Mouse (Mus musculus) heart, adult 2 months (tissue): Measurements from ENCODE around the gene Daam2. TPM values are rescaled to one million over a fixed set of nuclear protein-coding genes. Genes with fewer than 3 reads are reported as not detected.
"Not testable (repeated sequence)": the region's sequence is repeated elsewhere in the genome, so short reads cannot be mapped to it uniquely, and the experiment has no call there.

Source experiments
- DNase-seq, 2 experiments: peaks; one replicate each; pipeline ENCODE4 v3.0.0; 2021
- H3K27ac ChIP-seq: fragments of 200-600 bp; 2 replicates; pipeline ENCODE4 v1.8.1; 2022
- H3K27me3 ChIP-seq: fragments of 200-500 bp; 2 replicates; pipeline ENCODE4 v1.6.1; 2012; ENCODE audit warnings: mild to moderate bottlenecking, low read length, inconsistent platforms, mixed read lengths; ENCODE audit not compliant: control insufficient read depth, insufficient read depth
- H3K36me3 ChIP-seq: fragments of 200-500 bp; 2 replicates; pipeline ENCODE4 v1.6.1; 2012; ENCODE audit warnings: low read length, inconsistent platforms; ENCODE audit not compliant: control insufficient read depth, insufficient read depth
- H3K4me1 ChIP-seq: fragments of 200-500 bp; 2 replicates; pipeline ENCODE4 v1.6.1; 2011; ENCODE audit warnings: low read length; ENCODE audit not compliant: control insufficient read depth, insufficient read depth
- H3K4me3 ChIP-seq: fragments of 200-600 bp; 2 replicates; pipeline ENCODE4 v1.8.1; 2022
- H3K79me2 ChIP-seq: fragments of 200-500 bp; replicated peaks from 2 replicates; pipeline ENCODE4 v1.6.1; 2012; ENCODE audit warnings: mild to moderate bottlenecking, inconsistent platforms, low read length, moderate library complexity, mixed read lengths; ENCODE audit not compliant: control insufficient read depth, insufficient read depth
- H3K9ac ChIP-seq: fragments of 200-500 bp; 2 replicates; pipeline ENCODE4 v1.6.1; 2012; ENCODE audit warnings: low read depth, mild to moderate bottlenecking, control low read depth, inconsistent platforms, low read length, mixed read lengths
- CTCF ChIP-seq: fragments of 200-600 bp; IDR thresholded peaks from 2 replicates; pipeline ENCODE4 v1.8.1; 2022; ENCODE audit warnings: antibody characterized with exemption, mild to moderate bottlenecking, moderate library complexity
- EP300 ChIP-seq: fragments of 200-500 bp; IDR thresholded peaks from 2 replicates; pipeline ENCODE4 v1.6.1; 2011; ENCODE audit warnings: low read depth, low read length, control low read depth; ENCODE audit not compliant: insufficient read depth
- POLR2A ChIP-seq: fragments of 200-500 bp; IDR thresholded peaks from 2 replicates; pipeline ENCODE4 v1.6.1; 2011; ENCODE audit warnings: mild to moderate bottlenecking, low read depth, low read length, control low read depth; ENCODE audit not compliant: insufficient read depth
- WGBS: fragments of 180-500 bp; shearing (Covaris S2); methylation state at CpG from one replicate; pipeline ENCODE4 v1.1.7; 2018; 5-methylcytosine and 5-hydroxymethylcytosine counted together
- intact Hi-C: fragments of 180-260 bp; cut with DNase I; formaldehyde crosslinking; loops from one replicate; pipeline ENCODE4 v1.15.1; 2025
- polyA plus RNA-seq: library from polyadenylated mRNA; depleted of rRNA; stranded (reverse); fragments of >200 nt; gene quantifications from 2 replicates; pipeline ENCODE4 v1.2.3, GENCODE M21; 2012
- total RNA-seq, 2 experiments: library from RNA; stranded (reverse); gene quantifications; 2 replicates each; pipeline ENCODE4 v1.2.3; 2021

The Daam2 gene
- total and polyA plus RNA-seq, 3 experiments, result 4.0 to 8.8 (median 6.4) TPM

- no peaks in the 10 kb centered on the region for H3K36me3 ChIP-seq
- 66% methylated on average over 4 of the region's 4 CpGs for WGBS
Measured at GRCm38 (mm10) chr17:49456334-49456733, 107.8 kb downstream of the Daam2 start.

GRCm38 (mm10) chr17:49450922-49451321 is 113.2 kb downstream of the Daam2 start:
- Histone ChIP-seq H3K79me2 (no peaks in the 10 kb centered on the region), H3K36me3 (no peaks in the 10 kb centered on the region), H3K27ac (no peak overlapping the region), H3K9ac (no peak overlapping the region), H3K4me1 (0 out of 2 replicates have a peak, but pooled peaks cover 2% of the 10 kb centered on the region), H3K27me3 (no peaks in the 10 kb centered on the region), H3K4me3 (no peak overlapping the region)
- intact Hi-C loops, result no loop called here
- TF ChIP-seq POLR2A (no peak), CTCF (no peak), EP300 (no peak)
- 57% methylated on average over 6 of the region's 6 CpGs for WGBS
- no peak for DNase-seq

More at GRCm38 (mm10) chr17:49456334-49456733, 107.8 kb downstream of the Daam2 start:
- H3K4me3 ChIP-seq, result no peak overlapping the region
- no peak for DNase-seq
- TF ChIP-seq EP300 (no peak), POLR2A (no peak), CTCF (no peak)
- intact Hi-C loops, result no loop called here
- no peaks in the 10 kb centered on the region for H3K79me2 ChIP-seq
- no peak overlapping the region for H3K9ac ChIP-seq
- no peak overlapping the region for H3K27ac ChIP-seq
- H3K4me1 ChIP-seq, result no peaks in the 10 kb centered on the region
- no peaks in the 10 kb centered on the region for H3K27me3 ChIP-seq

GRCm38 (mm10) chr17:49449230-49449608 is 114.9 kb downstream of the Daam2 start:
- TF ChIP-seq POLR2A, result no peak
- no peak for TF ChIP-seq EP300
- TF ChIP-seq CTCF, result no peak
- Histone ChIP-seq H3K4me1 (0 out of 2 replicates have a peak, but pooled peaks cover 2% of the 10 kb centered on the region), H3K36me3 (no peaks in the 10 kb centered on the region), H3K27me3 (no peaks in the 10 kb centered on the region), H3K9ac (no peak overlapping the region), H3K79me2 (no peaks in the 10 kb centered on the region), H3K27ac (no peak overlapping the region), H3K4me3 (no peak overlapping the region)
- 87% methylated on average over 8 of the region's 8 CpGs for WGBS
- DNase-seq, result no peak
- intact Hi-C loops, result no loop called here

GRCm38 (mm10) chr17:49448570-49449229 is 115.4 kb downstream of the Daam2 start:
- no peak overlapping the region for H3K4me3 ChIP-seq
- intact Hi-C loops, result no loop called here
- no peaks in the 10 kb centered on the region for H3K36me3 ChIP-seq
- H3K79me2 ChIP-seq, result no peaks in the 10 kb centered on the region
- TF ChIP-seq CTCF (no peak), EP300 (no peak), POLR2A (no peak)
- H3K9ac ChIP-seq, result no peak overlapping the region
- 56% methylated on average over 9 of the region's 9 CpGs for WGBS
- H3K4me1 ChIP-seq, result 0 out of 2 replicates have a peak, but pooled peaks cover 2% of the 10 kb centered on the region
- H3K27ac ChIP-seq, result no peak overlapping the region
- no peaks in the 10 kb centered on the region for H3K27me3 ChIP-seq
- no peak for DNase-seq

- H3K79me2 ChIP-seq, H3K9ac ChIP-seq, H3K4me1 ChIP-seq, H3K27ac ChIP-seq, H3K4me3 ChIP-seq, intact Hi-C loops, H3K27me3 ChIP-seq, H3K36me3 ChIP-seq: not testable (repeated sequence)
- peak in 1 of 2 experiments; percentile 15 for DNase-seq
- 75% methylated on average over 3 of the region's 3 CpGs for WGBS
Measured at GRCm38 (mm10) chr17:49442841-49443240, 121.3 kb downstream of the Daam2 start.

GRCm38 (mm10) chr17:49440331-49441130 is 123.6 kb downstream of the Daam2 start:
- intact Hi-C loops, result no loop called here
- DNase-seq, result peak in 1 of 2 experiments; percentile 10
- no peak for TF ChIP-seq POLR2A
- TF ChIP-seq CTCF, result no peak
- no peak for TF ChIP-seq EP300

More at GRCm38 (mm10) chr17:49440331-49441130, 123.6 kb downstream of the Daam2 start:
- H3K36me3 ChIP-seq, result no peaks in the 10 kb centered on the region
- H3K4me1 ChIP-seq, result no peaks in the 10 kb centered on the region
- WGBS, result 83% methylated on average over 14 of the region's 14 CpGs
- no peak overlapping the region for H3K4me3 ChIP-seq
- no peak overlapping the region for H3K27ac ChIP-seq
- no peak overlapping the region for H3K9ac ChIP-seq
- H3K27me3 ChIP-seq, result no peaks in the 10 kb centered on the region
- no peaks in the 10 kb centered on the region for H3K79me2 ChIP-seq
